Mouse (Mus musculus) liver, postnatal 0 days (tissue): ENCODE results near the gene Ccl7. TPM values are rescaled to one million over a fixed set of nuclear protein-coding genes. Genes with fewer than 3 reads are reported as not detected.
A peak's percentile ranks its signal among the peaks of the same experiment; 100 is the strongest.

Source experiments
- ATAC-seq: fragments of 200-750 bp; cut with Nextera tagmentation; 2 replicates; pipeline ENCODE4 v1.8.0; 2017; ENCODE audit warnings: mild to moderate bottlenecking, moderate library complexity
- DNase-seq: peaks from one replicate; pipeline ENCODE4 v3.0.0-alpha.2; 2016
- H3K27ac ChIP-seq: fragments of 300-500 bp; sonication (generic); 2 replicates; pipeline ENCODE4 v1.5.1; 2014; ENCODE audit warnings: antibody characterized with exemption, moderate library complexity, mild to moderate bottlenecking, low read depth
- H3K27me3 ChIP-seq: fragments of 300-500 bp; sonication (generic); 2 replicates; pipeline ENCODE4 v1.6.1; 2014; ENCODE audit warnings: low read length, control low read depth, mixed read lengths; ENCODE audit not compliant: insufficient read depth
- H3K36me3 ChIP-seq: fragments of 300-500 bp; sonication (generic); replicated peaks from 2 replicates; pipeline ENCODE4 v1.6.1; 2014; ENCODE audit warnings: mild to moderate bottlenecking, control low read depth, low read length, moderate library complexity, mixed read lengths; ENCODE audit not compliant: insufficient read depth
- H3K4me1 ChIP-seq: fragments of 300-500 bp; sonication (generic); 2 replicates; pipeline ENCODE4 v1.6.1; 2014; ENCODE audit warnings: antibody characterized with exemption, mild to moderate bottlenecking, control low read depth; ENCODE audit not compliant: insufficient read depth
- H3K4me2 ChIP-seq: fragments of 300-500 bp; sonication (generic); 2 replicates; pipeline ENCODE4 v1.6.1; 2014; ENCODE audit warnings: low read depth, mild to moderate bottlenecking, low read length, moderate library complexity, mixed read lengths
- H3K4me3 ChIP-seq: fragments of 300-500 bp; sonication (generic); 2 replicates; pipeline ENCODE4 v1.5.1; 2014; ENCODE audit warnings: low read depth, low read length
- H3K9ac ChIP-seq: fragments of 300-500 bp; sonication (generic); replicated peaks from 2 replicates; pipeline ENCODE4 v1.6.1; 2014; ENCODE audit warnings: mild to moderate bottlenecking, moderate library complexity
- H3K9me3 ChIP-seq: fragments of 300-500 bp; sonication (generic); 2 replicates; pipeline ENCODE4 v1.6.1; 2016; ENCODE audit warnings: mild to moderate bottlenecking, control low read depth, low read length, mixed read lengths
- CTCF ChIP-seq: sonication (generic); IDR thresholded peaks from 2 replicates; pipeline ENCODE4 v1.5.1; 2016; ENCODE audit warnings: antibody characterized with exemption, low read depth
- EP300 ChIP-seq: IDR thresholded peaks from 2 replicates; pipeline ENCODE4 v1.6.1; 2016; ENCODE audit warnings: antibody characterized with exemption, low read depth, mild to moderate bottlenecking
- WGBS: fragments of 180-500 bp; shearing (Covaris S2); extraction: QIAGEN DNeasy Blood & Tissue Kit; methylation state at CpG from one replicate; pipeline ENCODE4 v1.1.7; 2014; ENCODE audit not compliant: insufficient replicate concordance; 5-methylcytosine and 5-hydroxymethylcytosine counted together
- polyA plus RNA-seq: library from polyadenylated mRNA; unstranded; fragments of >200 nt; fragmentation: Nextera tagmentation; extraction: Ambion mirVana; gene quantifications from 2 replicates; pipeline ENCODE4 v1.2.1, GENCODE M21; 2015

The Ccl7 gene
- 0.51 and 1.1 TPM in 2 replicates for polyA plus RNA-seq

DNA sequence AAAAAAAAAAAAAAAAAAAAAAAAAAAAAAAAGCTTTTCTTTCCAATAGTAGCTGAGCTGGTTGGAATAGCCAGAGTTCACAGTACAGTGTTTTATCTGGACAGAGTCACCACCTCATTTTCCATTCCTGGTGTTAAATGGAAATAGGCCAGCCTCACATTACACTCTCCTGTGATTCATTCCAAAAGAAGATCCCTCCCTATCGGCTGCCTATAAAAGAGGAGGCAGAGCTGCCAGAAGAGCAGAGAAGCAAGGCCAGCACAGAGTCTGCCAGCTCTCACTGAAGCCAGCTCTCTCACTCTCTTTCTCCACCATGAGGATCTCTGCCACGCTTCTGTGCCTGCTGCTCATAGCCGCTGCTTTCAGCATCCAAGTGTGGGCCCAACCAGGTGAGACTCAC is at the start of gene Ccl7:
Gene Ccl7 (plus strand): TSS at position 242 of the 400 bp plus-strand sequence.
- ATAC-seq (no peak), DNase-seq (no peak)
- Histone ChIP-seq H3K4me1 (no peaks in the 10 kb centered on the region), H3K9me3 (no peaks in the 10 kb centered on the region), H3K36me3 (no peaks in the 10 kb centered on the region), H3K27me3 (no peaks in the 10 kb centered on the region), H3K4me3 (no peak within 1 kb of the TSS), H3K4me2 (no peak within 1 kb of the TSS), H3K9ac (no peak within 1 kb of the TSS), H3K27ac (no peak within 1 kb of the TSS)
- TF ChIP-seq CTCF (no peak), EP300 (no peak)
- 66% methylated on average over 3 of the region's 3 CpGs for WGBS

GRCm38 (mm10) chr11:81996172-81996841 is 49.2 kb upstream of the Ccl7 start:
- H3K4me3 ChIP-seq = no peak overlapping the region
- H3K27me3 ChIP-seq = no peaks in the 10 kb centered on the region
- DNase-seq (peak; percentile 77), ATAC-seq (no peak)
- WGBS = 66% methylated on average over 10 of the region's 10 CpGs
- no peak overlapping the region for H3K27ac ChIP-seq
- no peaks in the 10 kb centered on the region for H3K4me1 ChIP-seq
- no peak overlapping the region for H3K9ac ChIP-seq
- TF ChIP-seq EP300 (no peak), CTCF (peak; percentile 99)
- no peaks in the 10 kb centered on the region for H3K9me3 ChIP-seq
- no peak overlapping the region for H3K4me2 ChIP-seq
- H3K36me3 ChIP-seq = no peaks in the 10 kb centered on the region

- DNase-seq = no peak
- no peaks in the 10 kb centered on the region for H3K36me3 ChIP-seq
- H3K9ac ChIP-seq = no peak overlapping the region
- WGBS = 72% methylated on average over 5 of the region's 5 CpGs
- ATAC-seq = no peak
- TF ChIP-seq CTCF (no peak), EP300 (no peak)
- H3K4me1 ChIP-seq = no peaks in the 10 kb centered on the region
- H3K27me3 ChIP-seq = no peaks in the 10 kb centered on the region
- no peak overlapping the region for H3K4me3 ChIP-seq
- H3K4me2 ChIP-seq = no peak overlapping the region
- no peak overlapping the region for H3K27ac ChIP-seq
- H3K9me3 ChIP-seq = no peaks in the 10 kb centered on the region
These were observed 48.4 kb upstream of the Ccl7 start for GRCm38 (mm10) chr11:81997085-81997484.

DNA sequence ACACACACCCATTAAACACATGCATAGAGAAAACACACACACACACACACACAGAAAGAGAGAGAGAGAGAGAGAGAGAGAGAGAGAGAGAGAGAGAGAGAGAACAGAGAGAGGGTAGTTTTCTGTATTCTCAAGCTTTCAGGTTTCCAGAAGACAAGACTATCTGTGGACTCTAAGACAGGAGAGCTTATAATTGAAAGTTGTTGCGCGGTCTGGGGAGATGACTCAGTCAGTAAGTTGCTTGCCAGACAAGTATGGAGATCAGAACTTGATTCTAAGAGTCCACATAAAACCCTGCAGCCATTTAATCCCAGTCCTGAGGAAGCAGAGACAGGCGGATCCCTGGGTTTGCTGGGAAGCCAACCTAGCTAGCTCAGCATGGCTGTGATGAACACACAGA is 46.9 kb upstream of the Ccl7 start:
- no peak overlapping the region for H3K4me2 ChIP-seq
- DNase-seq = no peak
- ATAC-seq = no peak
- no peak overlapping the region for H3K9ac ChIP-seq
- no peaks in the 10 kb centered on the region for H3K4me1 ChIP-seq
- no peaks in the 10 kb centered on the region for H3K9me3 ChIP-seq
- TF ChIP-seq EP300 (no peak), CTCF (no peak)
- H3K4me3 ChIP-seq = no peak overlapping the region
- WGBS = 77% methylated on average over 3 of the region's 3 CpGs
- no peaks in the 10 kb centered on the region for H3K27me3 ChIP-seq
- no peak overlapping the region for H3K27ac ChIP-seq
- H3K36me3 ChIP-seq = no peaks in the 10 kb centered on the region

DNA sequence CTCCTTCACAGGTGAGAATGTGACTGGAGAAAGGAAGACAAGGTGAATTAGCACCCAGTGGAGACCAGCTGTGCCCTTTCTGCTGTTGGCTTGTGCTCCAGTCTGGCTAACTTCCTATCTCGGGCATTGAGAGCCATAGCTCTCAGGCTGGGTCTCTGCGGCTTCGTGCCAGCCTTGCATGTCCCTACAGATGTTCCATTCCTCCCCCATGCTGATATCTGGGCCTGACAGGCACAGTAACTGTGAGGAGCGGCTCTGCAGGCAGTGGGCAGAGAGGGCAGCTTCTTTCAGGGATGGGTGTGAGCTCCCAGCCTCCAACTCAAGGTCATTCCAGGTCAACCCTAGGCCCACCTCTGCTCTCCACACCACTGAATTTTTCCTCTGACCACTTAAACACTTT is 46.0 kb upstream of the Ccl7 start:
- DNase-seq = no peak
- Histone ChIP-seq H3K4me3 (no peak overlapping the region), H3K4me1 (no peaks in the 10 kb centered on the region), H3K9ac (no peak overlapping the region), H3K27ac (no peak overlapping the region), H3K4me2 (no peak overlapping the region), H3K9me3 (no peaks in the 10 kb centered on the region), H3K36me3 (no peaks in the 10 kb centered on the region), H3K27me3 (no peaks in the 10 kb centered on the region)
- TF ChIP-seq EP300 (no peak), CTCF (no peak)
- WGBS = 58% methylated on average over 4 of the region's 4 CpGs
- ATAC-seq = no peak

GRCm38 (mm10) chr11:82000581-82000980 is 44.9 kb upstream of the Ccl7 start:
- no peak overlapping the region for H3K27ac ChIP-seq
- no peak overlapping the region for H3K4me3 ChIP-seq
- H3K4me2 ChIP-seq = no peak overlapping the region
- H3K9me3 ChIP-seq = no peaks in the 10 kb centered on the region
- ATAC-seq = no peak
- no peak overlapping the region for H3K9ac ChIP-seq
- 61% methylated on average over 5 of the region's 5 CpGs for WGBS
- no peaks in the 10 kb centered on the region for H3K27me3 ChIP-seq
- TF ChIP-seq EP300 = no peak
- TF ChIP-seq CTCF = no peak
- no peaks in the 10 kb centered on the region for H3K4me1 ChIP-seq
- no peaks in the 10 kb centered on the region for H3K36me3 ChIP-seq
- DNase-seq = no peak

- Histone ChIP-seq H3K4me1 (peaks cover 8% of the 10 kb centered on the region; the same call in 1 of the 2 replicates), H3K4me3 (no peak overlapping the region), H3K9me3 (no peaks in the 10 kb centered on the region), H3K27ac (no peak overlapping the region), H3K9ac (no peak overlapping the region), H3K27me3 (no peaks in the 10 kb centered on the region), H3K36me3 (no peaks in the 10 kb centered on the region), H3K4me2 (no peak overlapping the region)
- no peak for TF ChIP-seq EP300
- no peak for TF ChIP-seq CTCF
- WGBS = 35% methylated on average over 2 of the region's 2 CpGs
- DNase-seq (no peak), ATAC-seq (peak; percentile 51; the same call in 1 of the 2 replicates)
These were observed 40.7 kb upstream of the Ccl7 start for GRCm38 (mm10) chr11:82004810-82005209.
